Mouse (Mus musculus) neural tube, embryonic 11.5 days (tissue): ENCODE results near the gene Prap1. TPM values are rescaled to one million over a fixed set of nuclear protein-coding genes. Genes with fewer than 3 reads are reported as not detected.

ENCODE experiments used
- ATAC-seq: fragments of 200-750 bp; cut with Nextera tagmentation; 2 replicates; pipeline ENCODE4 v1.8.0; 2017; ENCODE audit warnings: moderate number of reproducible peaks, mild to moderate bottlenecking, moderate TSS enrichment, moderate library complexity; ENCODE audit not compliant: insufficient read depth, low FRiP score, low TSS enrichment
- DNase-seq: peaks from one replicate; pipeline ENCODE4 v3.0.0-alpha.2; 2015; ENCODE audit warnings: low spot score
- H3K27ac ChIP-seq: fragments of 300-500 bp; sonication (generic); 2 replicates; pipeline ENCODE4 v1.5.1; 2014; ENCODE audit warnings: low read depth, mild to moderate bottlenecking, low read length
- H3K27me3 ChIP-seq: fragments of 300-500 bp; sonication (generic); 2 replicates; pipeline ENCODE4 v1.6.1; 2014; ENCODE audit warnings: mild to moderate bottlenecking, low read length, mixed read lengths; ENCODE audit not compliant: control insufficient read depth, insufficient read depth
- H3K36me3 ChIP-seq: fragments of 300-500 bp; sonication (generic); 2 replicates; pipeline ENCODE4 v1.6.1; 2014; ENCODE audit warnings: mild to moderate bottlenecking, low read length, moderate library complexity, mixed read lengths; ENCODE audit not compliant: control insufficient read depth, insufficient read depth
- H3K4me1 ChIP-seq: fragments of 300-500 bp; sonication (generic); 2 replicates; pipeline ENCODE4 v1.6.1; 2014; ENCODE audit warnings: low read length, mixed read lengths; ENCODE audit not compliant: control insufficient read depth, insufficient read depth
- H3K4me2 ChIP-seq: fragments of 300-500 bp; sonication (generic); 2 replicates; pipeline ENCODE4 v1.6.1; 2014; ENCODE audit warnings: low read depth, mild to moderate bottlenecking, moderate library complexity
- H3K4me3 ChIP-seq: fragments of 300-500 bp; sonication (generic); 2 replicates; pipeline ENCODE4 v1.5.1; 2014; ENCODE audit warnings: low read depth, low read length
- H3K9ac ChIP-seq: fragments of 300-500 bp; sonication (generic); 2 replicates; pipeline ENCODE4 v1.6.1; 2014; ENCODE audit warnings: mild to moderate bottlenecking, low read length
- H3K9me3 ChIP-seq: fragments of 300-500 bp; sonication (generic); 2 replicates; pipeline ENCODE4 v1.6.1; 2016; ENCODE audit warnings: low read length; ENCODE audit not compliant: control insufficient read depth
- WGBS: fragments of 180-500 bp; shearing (Covaris S2); extraction: QIAGEN DNeasy Blood & Tissue Kit; methylation state at CpG from one replicate; pipeline ENCODE4 v1.1.7; 2014; 5-methylcytosine and 5-hydroxymethylcytosine counted together
- polyA plus RNA-seq: library from polyadenylated mRNA; unstranded; fragments of >200 nt; fragmentation: Nextera tagmentation; extraction: Ambion mirVana; gene quantifications from 2 replicates; pipeline ENCODE4 v1.2.1, GENCODE M21; 2014

The Prap1 gene
- polyA plus RNA-seq, 1 experiment from 2014 or later, result not detected

- WGBS, result 83% methylated on average over 6 of the region's 6 CpGs
- no peak for DNase-seq
- no peaks in the 10 kb centered on the region for H3K36me3 ChIP-seq
Measured at GRCm38 (mm10) chr7:140077698-140078097, 15.5 kb upstream of the Prap1 start.

DNA sequence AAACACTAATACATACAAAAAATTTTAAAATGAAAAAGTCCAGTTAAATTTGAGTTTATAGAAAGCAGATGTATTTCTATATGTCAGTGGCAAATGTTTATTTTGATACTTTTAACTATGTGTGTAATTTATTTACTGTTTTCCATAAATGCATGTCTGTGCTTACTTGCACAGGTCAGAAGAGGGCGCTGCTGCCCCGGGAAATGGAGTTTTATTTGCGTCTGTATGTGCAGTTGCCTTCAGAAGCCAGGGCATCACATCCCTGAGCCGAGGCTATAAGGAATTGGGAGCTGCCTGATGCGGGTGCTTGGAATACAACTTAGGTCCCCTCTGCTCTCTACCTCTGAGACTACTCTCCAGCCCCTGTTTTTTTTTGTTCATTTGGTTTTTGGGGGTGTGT lies 14.5 kb upstream of the Prap1 start:
- Histone ChIP-seq H3K4me3 (no peak overlapping the region), H3K4me2 (no peak overlapping the region), H3K9ac (no peak overlapping the region), H3K36me3 (no peaks in the 10 kb centered on the region), H3K27me3 (peaks cover 24% of the 10 kb centered on the region), H3K4me1 (peaks cover 14% of the 10 kb centered on the region), H3K9me3 (no peaks in the 10 kb centered on the region), H3K27ac (no peak overlapping the region)
- DNase-seq, result peak; percentile 83
- no peak for ATAC-seq
- 5% methylated on average over 5 of the region's 5 CpGs for whole genome bisulfite sequencing

More at GRCm38 (mm10) chr7:140077698-140078097, 15.5 kb upstream of the Prap1 start:
- no peak overlapping the region for H3K9ac ChIP-seq
- no peak overlapping the region for H3K4me2 ChIP-seq
- H3K27ac ChIP-seq, result no peak overlapping the region
- no peak overlapping the region for H3K4me3 ChIP-seq
- H3K9me3 ChIP-seq, result no peaks in the 10 kb centered on the region
- ATAC-seq, result no peak
- H3K4me1 ChIP-seq, result peaks cover 14% of the 10 kb centered on the region
- H3K27me3 ChIP-seq, result peaks cover 24% of the 10 kb centered on the region

DNA sequence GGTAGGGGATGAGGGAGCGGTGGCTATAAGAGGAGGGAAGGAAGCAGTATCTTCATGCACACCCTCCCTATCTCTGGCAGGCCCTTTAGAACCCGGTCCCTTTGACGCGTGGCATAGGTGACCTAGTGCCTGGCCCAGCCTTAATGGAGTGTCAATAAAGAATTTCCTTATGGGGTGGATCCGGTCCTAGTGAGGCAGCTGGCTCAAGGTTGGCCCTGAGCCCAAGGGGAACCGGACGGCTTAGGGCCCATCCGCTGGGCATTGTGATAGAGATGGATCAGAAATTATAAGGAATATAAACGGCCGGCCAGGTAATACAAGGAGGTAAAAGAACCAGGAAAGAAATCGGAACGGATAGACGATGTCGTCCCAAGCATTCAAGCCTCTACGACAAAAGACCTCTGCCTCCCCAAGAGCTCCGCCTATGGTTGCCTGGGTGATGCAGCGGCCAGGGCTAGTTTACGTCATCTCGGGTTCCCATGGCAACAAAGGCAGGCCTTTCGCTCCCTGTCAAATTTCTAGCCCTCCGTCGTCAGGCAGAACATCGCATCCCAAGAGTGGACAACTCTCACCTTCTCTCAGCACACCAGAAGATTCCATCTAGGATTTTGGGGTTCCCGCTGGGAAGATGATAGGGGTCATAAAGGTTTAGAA lies 12.6 kb upstream of the Prap1 start:
- H3K4me1 ChIP-seq, result peaks cover 14% of the 10 kb centered on the region
- WGBS, result 3% methylated on average over 24 of the region's 24 CpGs
- peak overlapping the region; percentile 27 for H3K4me3 ChIP-seq
- no peaks in the 10 kb centered on the region for H3K36me3 ChIP-seq
- peak overlapping the region; percentile 40; the same call in 1 of the 2 replicates for H3K27ac ChIP-seq
- H3K27me3 ChIP-seq, result peaks cover 24% of the 10 kb centered on the region
- peak overlapping the region; percentile 50 for H3K4me2 ChIP-seq
- peak overlapping the region; percentile 23; the same call in 1 of the 2 replicates for H3K9ac ChIP-seq
- DNase-seq, result peak; percentile 91
- no peaks in the 10 kb centered on the region for H3K9me3 ChIP-seq
- peak; percentile 80 for ATAC-seq

GRCm38 (mm10) chr7:140081408-140082241 lies 11.6 kb upstream of the Prap1 start:
- no peak for DNase-seq
- peaks cover 24% of the 10 kb centered on the region for H3K27me3 ChIP-seq
- H3K4me1 ChIP-seq, result peaks cover 14% of the 10 kb centered on the region
- 0 out of 2 replicates have a peak, but pooled peaks have one; percentile 25 for ATAC-seq
- 15% methylated on average over 20 of the region's 20 CpGs for WGBS
- peak overlapping the region; percentile 18 for H3K9ac ChIP-seq
- H3K27ac ChIP-seq, result no peak overlapping the region
- no peaks in the 10 kb centered on the region for H3K9me3 ChIP-seq
- H3K4me3 ChIP-seq, result peak overlapping the region; percentile 27
- peak overlapping the region; percentile 50 for H3K4me2 ChIP-seq
- no peaks in the 10 kb centered on the region for H3K36me3 ChIP-seq

GRCm38 (mm10) chr7:140082242-140082678 lies 10.9 kb upstream of the Prap1 start, which contains the start of gene Caly:
Gene Caly, minus strand, starts transcription at chr7:140082548.
- peak within 1 kb of the TSS; percentile 27 for H3K4me3 ChIP-seq
- H3K27me3 ChIP-seq, result peaks cover 24% of the 10 kb centered on the region
- WGBS, result 7% methylated on average over 18 of the region's 18 CpGs

GRCm38 (mm10) chr7:140090601-140091000 lies 2.6 kb upstream of the Prap1 start:
- H3K27ac ChIP-seq, result no peak overlapping the region
- no peak overlapping the region for H3K4me3 ChIP-seq
- no peaks in the 10 kb centered on the region for H3K9me3 ChIP-seq
- H3K36me3 ChIP-seq, result no peaks in the 10 kb centered on the region
- WGBS, result 81% methylated on average over 10 of the region's 10 CpGs
- DNase-seq (no peak), ATAC-seq (no peak)
- H3K4me2 ChIP-seq, result no peak overlapping the region
- no peaks in the 10 kb centered on the region for H3K4me1 ChIP-seq
- no peaks in the 10 kb centered on the region for H3K27me3 ChIP-seq
- H3K9ac ChIP-seq, result no peak overlapping the region

More at GRCm38 (mm10) chr7:140082242-140082678, 10.9 kb upstream of the Prap1 start, which contains the start of gene Caly:
- DNase-seq (peak; percentile 82), ATAC-seq (peak; percentile 72)
- Histone ChIP-seq H3K27ac (0 out of 2 replicates have a peak within 1 kb of the TSS, but pooled peaks have one; percentile 29), H3K9ac (peak within 1 kb of the TSS; percentile 18), H3K9me3 (no peaks in the 10 kb centered on the region), H3K36me3 (no peaks in the 10 kb centered on the region), H3K4me2 (peak within 1 kb of the TSS; percentile 50), H3K4me1 (peaks cover 14% of the 10 kb centered on the region)

DNA sequence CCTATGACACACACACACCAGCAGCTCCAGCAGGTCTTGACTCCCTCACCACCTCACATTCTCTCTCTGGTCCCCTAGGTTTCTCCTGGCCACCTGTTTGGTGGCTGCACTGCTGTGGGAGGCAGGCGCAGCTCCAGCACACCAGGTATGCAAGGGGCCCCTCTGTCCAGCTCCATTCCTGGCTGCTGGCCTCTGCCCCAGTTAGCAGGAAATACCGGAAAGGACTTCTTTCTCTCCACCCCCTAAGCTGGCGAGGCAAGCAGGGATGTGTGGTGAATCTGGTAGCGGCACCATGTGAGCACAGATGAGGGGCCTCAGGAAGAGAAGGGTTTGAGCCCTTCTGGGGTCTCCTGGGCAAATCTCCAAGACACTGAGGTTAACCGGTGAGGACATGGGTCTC lies 1.8 kb downstream of the Prap1 start:
- H3K36me3 ChIP-seq, result no peaks in the 10 kb centered on the region
- no peak for DNase-seq
- no peaks in the 10 kb centered on the region for H3K4me1 ChIP-seq
- WGBS, result 66% methylated on average over 5 of the region's 5 CpGs
- no peak overlapping the region for H3K27ac ChIP-seq
- no peak overlapping the region for H3K9ac ChIP-seq
- no peak overlapping the region for H3K4me2 ChIP-seq
- no peak for ATAC-seq
- H3K4me3 ChIP-seq, result no peak overlapping the region
- no peaks in the 10 kb centered on the region for H3K9me3 ChIP-seq
- no peaks in the 10 kb centered on the region for H3K27me3 ChIP-seq

DNA sequence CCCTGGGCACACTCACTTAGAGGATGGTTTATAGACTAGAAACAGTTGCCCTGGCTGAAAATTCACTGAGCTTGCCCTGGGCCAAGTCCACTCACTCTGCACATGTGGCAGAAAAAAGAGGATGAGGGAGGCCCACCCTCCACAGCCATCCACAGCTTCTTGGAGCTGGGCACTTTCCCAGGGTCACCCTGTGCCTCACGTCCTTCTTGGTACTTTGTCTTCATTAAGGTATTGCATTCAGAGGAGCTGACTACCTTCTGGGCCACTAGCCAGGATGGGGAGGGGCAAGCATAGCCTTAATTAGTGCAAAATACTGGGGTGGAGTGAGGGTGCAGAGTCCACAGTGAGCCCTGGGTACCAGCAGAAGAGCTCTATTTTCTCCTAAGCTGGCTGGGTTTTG lies 2.4 kb downstream of the Prap1 start:
- WGBS, result 43% methylated on average over 1 of the region's 1 CpGs
- ATAC-seq, result no peak
- no peak for DNase-seq
- Histone ChIP-seq H3K4me3 (no peak overlapping the region), H3K4me2 (no peak overlapping the region), H3K27ac (no peak overlapping the region), H3K9ac (no peak overlapping the region), H3K27me3 (no peaks in the 10 kb centered on the region), H3K9me3 (no peaks in the 10 kb centered on the region), H3K36me3 (no peaks in the 10 kb centered on the region), H3K4me1 (no peaks in the 10 kb centered on the region)
